ENCODE assay signal across 7 mouse cellular contexts in the genomic region with DNA sequence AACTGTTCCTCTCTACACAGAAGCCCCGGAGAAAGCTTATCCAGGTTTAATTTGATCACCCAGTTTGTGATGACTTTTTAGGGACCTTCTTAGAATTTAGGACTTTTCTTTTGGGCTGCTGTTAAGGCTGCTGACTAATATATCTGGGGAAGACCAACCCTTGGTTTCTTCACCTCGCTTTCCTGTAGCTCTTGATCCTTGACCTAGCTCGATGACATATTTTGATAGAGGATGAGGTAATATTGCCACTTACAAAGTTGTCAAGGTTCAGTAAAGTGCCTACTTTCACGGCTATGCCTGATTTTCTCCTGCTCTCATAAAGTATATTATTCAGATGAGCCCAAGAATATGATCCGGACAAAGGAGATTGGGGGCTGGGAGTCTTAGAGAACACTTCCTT. TPM values are rescaled to one million over a fixed set of nuclear protein-coding genes. Genes with fewer than 3 reads are reported as not detected.
DNase-seq lines count a peak whose midpoint lies in the region; ATAC-seq and TF ChIP-seq lines count a peak whose summit lies in the region.

No protein-coding gene starts in this region.

- no peaks in the 10 kb centered on the region for H3K36me3 ChIP-seq in testis, adult 2 months (ENCODE audit: control insufficient read depth, insufficient read depth, low read length)
- no peaks in the 10 kb centered on the region for H3K36me3 ChIP-seq in forebrain, embryonic 11.5 days (ENCODE audit: control insufficient read depth, insufficient read depth, low read length)
- H3K36me3 ChIP-seq in liver, embryonic 14.5 days (replicated peaks; ENCODE audit: control insufficient read depth, insufficient read depth, low read depth): no peaks in the 10 kb centered on the region

- 24% methylated on average over 5 of the region's 5 CpGs for WGBS in forebrain, embryonic 11.5 days
- 8% methylated on average over 5 of the region's 5 CpGs for WGBS in liver, embryonic 14.5 days (ENCODE audit: insufficient replicate concordance)

- ATAC-seq in forebrain, embryonic 11.5 days (replicated peaks; ENCODE audit: low FRiP score): 0 out of 2 replicates have a peak, but pooled peaks have one; percentile 15
- no peak; the same call in 1 of the 2 replicates for ATAC-seq in liver, embryonic 14.5 days (ENCODE audit: insufficient read depth)

- no peaks in the 10 kb centered on the region for H3K27me3 ChIP-seq in testis, adult 2 months (ENCODE audit: control insufficient read depth, insufficient read depth, low read length)
- no peaks in the 10 kb centered on the region for H3K27me3 ChIP-seq in forebrain, embryonic 11.5 days (ENCODE audit: control insufficient read depth, insufficient read depth, low read length)
- H3K27me3 ChIP-seq in liver, embryonic 14.5 days (ENCODE audit: control insufficient read depth, insufficient read depth, low read length): no peaks in the 10 kb centered on the region

- TF ChIP-seq POLR2A in testis, adult 2 months (IDR thresholded peaks at IDR 0.05; ENCODE audit: control insufficient read depth, low read depth, low read length): no peak

- no peaks in the 10 kb centered on the region for H3K9me3 ChIP-seq in forebrain, embryonic 11.5 days (ENCODE audit: control insufficient read depth, low read length)
- H3K9me3 ChIP-seq in liver, embryonic 14.5 days (ENCODE audit: control insufficient read depth, low read length): no peaks in the 10 kb centered on the region

- peak overlapping the region; percentile 81 for H3K27ac ChIP-seq in testis, adult 2 months (ENCODE audit: control insufficient read depth, insufficient read depth, low read depth, low read length)
- H3K27ac ChIP-seq in forebrain, embryonic 11.5 days (ENCODE audit: low read depth, low read length): no peak overlapping the region
- H3K27ac ChIP-seq in liver, embryonic 14.5 days: no peak overlapping the region

- peak overlapping the region; percentile 90 for H3K4me3 ChIP-seq in testis, adult 2 months (ENCODE audit: control insufficient read depth, low read depth, low read length)
- H3K4me3 ChIP-seq in forebrain, embryonic 11.5 days (ENCODE audit: low read depth, low read length): peak overlapping the region; percentile 94
- H3K4me3 ChIP-seq in liver, embryonic 14.5 days (ENCODE audit: insufficient read depth in 1 of 2, low read depth in 2 of 2, low read length in 2 of 2): peak overlapping the region; percentile 75 to 86

- peak overlapping the region; percentile 59 for H3K4me2 ChIP-seq in forebrain, embryonic 11.5 days (ENCODE audit: low read depth, low read length, severe bottlenecking)
- H3K4me2 ChIP-seq in liver, embryonic 14.5 days (ENCODE audit: low read depth): peak overlapping the region; percentile 80

- H3K4me1 ChIP-seq in testis, adult 2 months (ENCODE audit: control insufficient read depth, insufficient read depth, low read length): peaks cover 6% of the 10 kb centered on the region
- H3K4me1 ChIP-seq in forebrain, embryonic 11.5 days (replicated peaks; ENCODE audit: control insufficient read depth, insufficient read depth, low read length): no peaks in the 10 kb centered on the region; the same call in 1 of the 2 replicates
- H3K4me1 ChIP-seq in liver, embryonic 14.5 days (replicated peaks; ENCODE audit: control insufficient read depth in 2 of 2, insufficient read depth in 2 of 2, low read length in 1 of 2): peaks cover 4 to 7% of the 10 kb centered on the region in 2 experiments

- H3K9ac ChIP-seq in forebrain, embryonic 11.5 days (ENCODE audit: low read length): peak overlapping the region; percentile 91
- peak overlapping the region; percentile 91 for H3K9ac ChIP-seq in liver, embryonic 14.5 days (replicated peaks)

- no peak for TF ChIP-seq EP300 in liver, embryonic 14.5 days (IDR thresholded peaks at IDR 0.05; ENCODE audit: low read depth)

- no peak for DNase-seq in testis, postnatal 14 days (ENCODE audit: low spot score)
- DNase-seq in forebrain, embryonic 11.5 days (ENCODE audit: low spot score): no peak
- DNase-seq in liver, embryonic 14.5 days (ENCODE audit: low read depth in 3 of 3, low spot score in 3 of 3): peak in 1 of 3 experiments; percentile 4
- no peak for DNase-seq in frontal cortex, postnatal 10 days (ENCODE audit: low spot score in 2 of 2)
- no peak for DNase-seq in right cerebral cortex, adult 2 months (ENCODE audit: low spot score in 2 of 2)
- DNase-seq in cerebellum, postnatal 4 days (ENCODE audit: low spot score in 2 of 2): no peak

- no peak for TF ChIP-seq CTCF in testis, adult 2 months (IDR thresholded peaks at IDR 0.05; ENCODE audit: control insufficient read depth, insufficient read depth, insufficient replicate concordance, low read depth, low read length)
- TF ChIP-seq CTCF in liver, embryonic 14.5 days (IDR thresholded peaks at IDR 0.05; ENCODE audit: low read depth): no peak

RNA-seq across cellular contexts. Expression of gene Sec22b, which starts 0.6 kb away (rescaled TPM):
- 15.7 and 21.5 TPM in 2 replicates for polyA plus RNA-seq in testis, adult 2 months (2012; rRNA removed)
- 121 and 122 TPM in 2 replicates for polyA plus RNA-seq in forebrain, embryonic 11.5 days (2014; fragmentation: Nextera tagmentation; extraction: Ambion mirVana)
- 16.9 and 22.6 TPM in 2 replicates for polyA plus RNA-seq in liver, embryonic 14.5 days (2012; rRNA removed)
- polyA plus RNA-seq in liver, embryonic 14.5 days (2014; fragmentation: Nextera tagmentation; extraction: Ambion mirVana): 57.7 and 63.5 TPM in 2 replicates

RNA-seq across cellular contexts. Expression of gene Pde4dip, which starts 13.1 kb away (rescaled TPM):
- polyA plus RNA-seq in testis, adult 2 months (2012; rRNA removed): 142 and 160 TPM in 2 replicates
- 25.7 and 27.2 TPM in 2 replicates for polyA plus RNA-seq in forebrain, embryonic 11.5 days (2014; fragmentation: Nextera tagmentation; extraction: Ambion mirVana)
- 2.3 and 4.0 TPM in 2 replicates for polyA plus RNA-seq in liver, embryonic 14.5 days (2012; rRNA removed)
- polyA plus RNA-seq in liver, embryonic 14.5 days (2014; fragmentation: Nextera tagmentation; extraction: Ambion mirVana): 5.8 and 6.7 TPM in 2 replicates
